Mouse (Mus musculus): ENCODE data around the gene Tex12.

Tex12 gene

DNA sequence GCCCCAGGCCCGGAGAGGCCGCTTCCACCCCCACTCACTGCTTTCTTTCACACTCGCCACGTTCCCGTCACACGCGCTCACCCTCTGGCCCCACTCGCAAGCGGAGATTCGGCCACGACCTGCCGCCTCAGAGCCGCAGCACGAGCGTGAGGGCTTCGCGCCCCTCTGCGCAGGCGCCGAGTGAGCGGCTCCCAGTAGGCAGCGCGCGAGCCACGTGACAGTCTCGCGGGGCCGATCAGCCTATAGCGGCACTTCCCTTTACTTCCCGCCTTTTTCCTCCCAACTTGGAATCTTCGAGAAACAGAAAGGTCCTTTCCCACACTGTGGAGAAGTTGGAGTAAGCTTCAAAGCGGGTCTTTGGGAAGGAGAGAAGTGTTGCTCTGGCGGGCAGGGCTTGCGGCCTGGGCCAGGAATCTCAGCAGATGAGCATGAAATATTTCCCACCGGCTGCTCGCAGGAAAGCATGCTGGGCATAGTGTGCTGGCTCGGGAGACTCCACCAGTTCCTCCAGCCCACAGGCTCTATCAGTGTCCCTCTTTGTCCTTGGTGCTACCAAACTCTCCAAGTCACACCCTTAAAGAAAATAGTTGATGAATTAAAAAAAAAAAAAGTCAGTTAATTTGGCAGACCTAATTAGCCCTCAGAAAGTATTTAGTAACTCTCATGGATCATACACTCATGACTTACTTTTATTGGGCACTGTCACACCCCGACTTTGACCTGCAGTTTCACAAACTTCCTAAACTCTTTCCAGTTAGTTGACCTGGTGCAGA lies at the start of gene Tex12:
Gene Tex12, minus strand, starts transcription at position 181 of the 773 bp plus-strand sequence.
- in situ Hi-C loops (cut with MboI, MseI): loop anchor here in 1 of 2 experiments (25.0 kb wide), 1 partner anchor 1749 kb away; no protein-coding TSS in a partner anchor

DNA sequence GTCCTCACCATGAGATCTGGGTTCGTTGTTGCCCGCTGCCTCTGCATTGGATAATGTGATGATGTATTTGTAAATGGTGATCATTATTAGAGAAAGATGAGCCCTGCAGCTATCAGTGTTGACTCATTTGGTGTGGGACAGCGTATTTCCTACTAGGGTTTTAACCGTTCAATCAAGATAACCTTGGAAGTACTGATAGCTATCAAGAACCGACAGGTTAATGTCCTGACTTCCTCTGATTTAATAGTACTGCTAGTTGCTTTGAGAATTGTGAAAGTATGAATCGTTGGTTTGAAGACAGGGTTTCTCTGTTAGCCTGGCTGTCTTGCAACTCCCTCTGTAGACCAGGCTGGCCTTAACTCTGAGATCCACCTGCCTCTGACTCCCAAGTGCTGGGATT lies 43.2 kb upstream of the Tex12 start:
- in situ Hi-C loops (cut with MboI, MseI): no loop called here

DNA sequence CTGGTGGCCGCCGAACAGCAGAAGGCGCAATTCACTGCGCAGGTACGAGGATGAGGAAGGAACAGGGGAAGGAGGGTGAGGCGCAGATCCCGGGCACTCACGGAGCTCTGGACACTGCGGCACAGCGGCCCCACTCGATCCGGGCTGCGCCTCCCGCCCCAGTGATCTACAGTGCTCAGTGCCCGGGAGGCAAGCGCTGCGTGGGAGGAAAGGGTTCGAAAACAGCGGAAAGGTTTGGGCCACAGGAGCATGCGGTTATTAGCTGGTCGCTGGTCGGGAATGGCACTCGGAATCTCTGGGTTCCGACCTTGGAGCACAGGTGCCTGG lies 42.8 kb upstream of the Tex12 start:
- in situ Hi-C loops (cut with MboI, MseI): no loop called here

DNA sequence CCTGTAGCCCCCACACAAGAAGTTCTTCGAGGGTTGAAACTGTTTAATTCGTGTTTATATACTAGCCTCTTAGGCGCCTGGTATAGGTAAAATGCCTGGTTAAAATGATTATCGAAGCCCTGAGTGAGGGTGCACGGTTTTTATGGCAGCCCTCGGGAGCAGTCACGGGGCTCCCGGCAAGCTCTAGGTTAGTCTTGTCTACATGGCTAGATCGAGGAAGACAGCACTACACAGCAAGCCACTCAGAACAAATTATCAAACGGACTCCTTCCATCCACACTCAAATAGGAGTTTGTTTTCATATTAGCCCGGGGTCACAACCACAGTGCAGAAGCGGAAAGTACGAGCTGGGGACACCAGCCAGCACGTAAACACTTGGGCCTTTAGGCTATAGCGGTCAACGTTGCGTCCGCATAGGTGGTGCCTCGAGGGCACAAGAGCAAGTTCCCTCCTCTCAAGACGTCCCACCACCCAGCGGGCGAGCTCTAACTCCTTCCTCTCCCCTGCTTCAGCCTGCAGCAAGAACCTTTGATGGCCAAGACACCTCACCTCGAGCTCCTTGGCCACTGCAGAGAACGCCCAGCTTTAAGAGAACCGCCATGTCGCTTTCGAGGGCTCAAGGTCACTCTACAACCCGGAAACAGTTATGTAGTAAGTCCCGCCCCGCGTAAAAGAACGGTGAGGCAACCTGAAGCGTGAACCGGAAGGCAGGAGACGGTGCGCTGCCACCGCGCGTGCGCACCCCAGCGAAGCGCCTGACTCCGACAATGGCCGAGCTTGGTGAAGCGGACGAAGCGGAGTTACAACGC lies 42.3 kb upstream of the Tex12 start, which contains the start of the genes Sdhd and Timm8b:
Gene Sdhd, minus strand, starts transcription at position 624 of the 809 bp plus-strand sequence.
Gene Timm8b, plus strand, starts transcription at position 722 of the 809 bp plus-strand sequence.
- in situ Hi-C loops (cut with MboI, MseI): no loop called here

DNA sequence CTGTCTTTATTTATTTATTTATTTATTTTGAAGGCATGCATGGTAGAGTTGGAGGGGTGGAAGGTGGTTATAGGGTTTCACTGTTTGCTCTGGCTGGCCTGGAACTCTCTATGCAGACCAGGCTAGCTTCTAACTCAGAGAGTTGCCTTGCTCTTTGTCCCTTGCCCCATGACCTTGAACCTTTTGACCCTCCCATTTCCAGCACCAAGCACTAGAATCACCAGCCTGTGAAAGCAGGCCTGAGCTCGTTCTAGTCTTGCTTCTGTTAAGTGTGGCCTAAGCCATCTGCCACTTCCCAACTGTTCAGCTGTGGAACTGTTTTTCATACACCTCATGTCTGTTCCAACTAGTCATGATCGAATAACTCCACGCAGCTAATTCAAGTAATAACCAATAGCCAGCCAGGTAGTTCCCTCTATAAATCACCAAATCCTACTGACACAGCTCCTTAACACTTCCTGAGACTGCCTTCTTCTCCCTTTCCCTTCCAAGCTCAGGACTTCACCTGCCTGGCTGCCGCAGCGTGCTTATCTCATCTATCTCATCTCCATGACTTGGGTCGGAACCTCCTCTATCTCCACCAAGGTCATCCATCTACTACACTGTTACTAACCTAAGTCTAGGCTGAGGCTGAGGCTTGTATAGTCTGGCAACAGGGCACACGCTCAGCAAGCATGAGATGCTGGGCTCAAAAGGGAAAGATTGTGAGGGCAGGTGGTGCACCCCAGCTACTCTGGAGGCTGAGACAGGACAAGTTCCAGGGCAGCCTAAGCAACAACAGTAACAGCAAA lies 41.1 kb upstream of the Tex12 start:
- in situ Hi-C loops (cut with MboI, MseI): no loop called here

DNA sequence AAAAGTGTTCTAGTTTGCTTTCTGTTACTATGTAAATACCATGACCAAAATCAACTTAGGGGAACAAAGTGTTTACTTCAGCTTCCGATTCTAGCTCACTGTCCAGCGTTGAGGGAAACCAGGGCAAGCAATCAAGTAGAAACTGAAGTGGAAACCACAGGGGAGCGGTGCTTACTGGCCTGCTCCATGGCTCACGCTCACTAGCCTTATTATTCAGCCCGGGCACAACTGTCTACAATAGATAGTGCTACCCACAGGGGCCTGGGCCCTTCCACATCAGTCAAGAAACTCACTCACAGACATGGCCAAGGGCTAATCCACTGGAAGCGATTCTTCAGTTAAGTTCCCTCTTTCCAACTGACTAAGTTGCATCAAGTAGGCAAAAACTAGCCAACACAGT lies 40.4 kb upstream of the Tex12 start:
- in situ Hi-C loops (cut with MboI, MseI): no loop called here

DNA sequence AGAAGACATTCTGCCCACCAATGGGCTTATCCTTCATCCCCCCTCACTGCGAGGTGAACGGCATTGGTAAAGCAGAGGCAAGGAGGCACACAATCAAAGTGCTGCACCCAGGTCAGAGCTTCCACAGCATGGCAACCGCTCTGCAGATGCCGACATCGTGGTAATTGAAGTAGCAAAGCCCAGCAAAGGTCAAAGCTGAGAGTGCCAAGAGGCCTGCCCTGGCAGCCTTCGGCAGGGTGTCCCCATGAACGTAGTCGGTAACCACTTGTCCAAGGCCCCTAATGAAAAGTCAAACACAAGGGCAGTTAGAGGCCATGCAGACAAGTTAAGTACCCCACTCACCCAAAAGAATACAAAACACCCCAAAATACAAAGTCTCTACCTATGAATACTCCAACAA lies 35.8 kb upstream of the Tex12 start:
- in situ Hi-C loops (cut with MboI, MseI): loop anchor here (5.0 to 25.0 kb wide), 2 partner anchors 145 to 1110 kb away; partner anchors contain the start of gene Ttc12 (in 1 of the 2)

DNA sequence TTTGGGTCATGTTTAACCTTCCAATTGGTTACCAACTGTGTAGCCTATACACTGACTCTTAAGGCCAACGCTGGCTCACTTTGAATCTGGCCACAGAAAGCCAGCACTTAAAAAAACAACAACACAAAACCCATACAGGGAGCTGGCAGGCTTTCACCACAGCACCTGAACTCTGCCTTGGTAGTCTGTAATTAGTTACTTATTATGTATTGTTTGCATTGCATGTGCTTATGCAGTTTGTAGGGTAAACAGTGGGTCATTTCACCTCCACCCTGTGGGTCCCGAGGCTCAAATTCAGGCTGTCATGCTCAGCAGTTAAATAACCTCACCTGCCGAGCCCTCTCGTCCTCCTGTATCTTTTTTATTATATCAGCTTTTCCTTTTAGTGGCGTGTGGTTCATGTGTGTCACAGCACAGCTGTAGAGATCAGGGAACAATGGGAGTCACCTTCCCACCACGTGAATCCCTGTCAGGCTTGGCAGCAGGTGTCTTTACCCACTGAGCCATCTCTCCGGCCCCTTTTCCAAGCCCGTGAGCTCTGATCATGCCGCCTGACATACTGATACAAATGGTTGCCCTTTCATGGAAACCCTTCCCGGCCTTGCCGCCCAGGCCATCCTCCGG lies 33.8 kb upstream of the Tex12 start:
- in situ Hi-C loops (cut with MboI, MseI): loop anchor here (5.0 to 25.0 kb wide), 2 partner anchors 143 to 1108 kb away; partner anchors contain the start of gene Ttc12 (in 1 of the 2)

DNA sequence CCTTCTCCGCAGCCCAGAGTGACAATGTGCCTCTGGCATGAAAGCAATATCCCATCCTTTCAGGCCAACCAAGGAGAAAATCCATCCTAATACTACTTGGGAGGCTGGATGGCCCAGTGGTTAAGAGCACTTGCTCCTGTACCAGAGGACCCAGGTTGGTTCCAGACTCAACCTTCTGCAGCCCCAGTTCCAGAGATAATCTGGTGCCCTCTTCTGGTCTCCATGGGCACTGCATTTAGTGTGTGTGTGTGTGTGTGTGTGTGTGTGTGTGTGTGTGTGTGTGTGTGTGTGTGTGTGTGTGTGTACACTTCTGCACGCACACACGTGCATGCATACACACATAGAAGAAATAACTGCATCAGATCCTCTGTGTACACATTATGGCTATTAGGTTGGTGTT lies 32.4 kb upstream of the Tex12 start:
- in situ Hi-C loops (cut with MboI, MseI): loop anchor here in 1 of 2 experiments (25.0 kb wide), 1 partner anchor 1106 kb away; the partner anchor contains the start of gene Ttc12

DNA sequence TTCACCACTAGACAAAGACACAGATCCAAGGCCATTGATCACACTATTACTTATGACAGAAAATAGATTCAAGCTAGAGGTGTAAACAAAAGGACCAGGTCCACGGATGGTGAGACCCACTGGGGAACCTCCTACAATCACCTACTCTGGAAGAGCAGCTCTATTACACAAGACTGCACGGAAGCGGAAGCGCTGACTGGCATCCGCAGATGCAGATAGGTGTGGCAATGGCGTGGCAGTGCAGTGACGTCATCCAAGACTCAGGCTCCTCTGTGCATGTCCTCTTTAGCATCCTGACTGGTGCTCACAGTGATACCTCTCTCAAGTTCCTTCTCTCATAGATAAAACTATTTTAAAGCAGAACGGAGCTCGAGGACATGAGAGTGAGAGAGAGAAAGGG lies 31.8 kb upstream of the Tex12 start:
- in situ Hi-C loops (cut with MboI, MseI): loop anchor here in 1 of 2 experiments (25.0 kb wide), 1 partner anchor 1106 kb away; the partner anchor contains the start of gene Ttc12

DNA sequence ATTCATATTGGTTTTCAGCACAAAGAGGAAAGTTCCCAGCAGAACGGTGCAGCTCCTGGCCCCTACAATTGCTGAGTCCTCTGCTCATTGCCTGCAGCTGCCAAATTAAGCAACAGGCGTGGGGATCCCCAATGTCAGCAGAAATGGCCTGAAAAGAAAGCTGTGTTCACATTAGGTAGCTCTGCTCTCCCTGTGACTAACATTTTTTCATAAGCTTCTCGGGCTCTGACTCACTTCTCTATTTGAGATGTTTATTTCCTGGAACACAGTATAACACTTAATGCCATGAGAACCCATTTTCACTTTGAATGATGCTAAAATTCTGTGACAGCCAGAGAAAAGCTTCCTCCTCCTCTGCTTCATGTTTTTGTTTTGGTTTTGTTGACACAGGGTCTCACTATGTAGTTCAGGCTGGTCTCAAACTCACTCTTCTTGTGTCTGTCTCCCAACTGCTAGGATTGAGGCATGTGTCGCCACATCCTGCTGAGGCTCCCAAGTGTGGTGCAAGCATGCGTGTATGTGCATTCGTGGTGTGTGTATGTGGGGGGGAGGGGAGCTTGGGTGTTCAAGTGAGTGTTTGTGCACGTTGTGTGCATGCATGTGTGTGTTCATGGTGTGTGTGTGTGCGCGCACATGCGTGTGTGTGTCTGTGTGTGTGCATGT lies 29.9 kb upstream of the Tex12 start:
- in situ Hi-C loops (cut with MboI, MseI): loop anchor here in 1 of 2 experiments (25.0 kb wide), 1 partner anchor 1104 kb away; the partner anchor contains the start of gene Ttc12

DNA sequence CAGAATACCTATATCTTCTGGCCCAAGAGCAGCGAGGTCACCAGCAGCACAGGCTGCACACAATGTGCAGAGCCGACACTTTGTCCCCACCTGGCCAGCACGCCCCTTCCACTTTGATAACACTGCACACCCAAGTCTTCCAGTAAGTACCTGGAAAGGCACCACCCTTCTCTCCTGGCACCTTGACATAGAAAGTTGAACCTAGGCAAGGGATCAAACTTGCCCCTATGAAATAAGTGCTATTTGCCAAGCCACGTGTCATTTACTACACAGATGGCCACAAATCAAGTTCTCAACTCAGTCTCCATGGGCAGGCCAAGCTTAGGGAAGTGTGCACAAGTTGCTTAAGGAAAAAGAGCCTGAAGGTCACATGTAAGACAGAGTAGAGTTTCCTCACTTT lies 25.8 kb upstream of the Tex12 start:
- in situ Hi-C loops (cut with MboI, MseI): loop anchor here (5.0 to 25.0 kb wide), 4 partner anchors 40 to 1318 kb away; partner anchors contain the start of gene Ttc12 (in 1 of the 2)

DNA sequence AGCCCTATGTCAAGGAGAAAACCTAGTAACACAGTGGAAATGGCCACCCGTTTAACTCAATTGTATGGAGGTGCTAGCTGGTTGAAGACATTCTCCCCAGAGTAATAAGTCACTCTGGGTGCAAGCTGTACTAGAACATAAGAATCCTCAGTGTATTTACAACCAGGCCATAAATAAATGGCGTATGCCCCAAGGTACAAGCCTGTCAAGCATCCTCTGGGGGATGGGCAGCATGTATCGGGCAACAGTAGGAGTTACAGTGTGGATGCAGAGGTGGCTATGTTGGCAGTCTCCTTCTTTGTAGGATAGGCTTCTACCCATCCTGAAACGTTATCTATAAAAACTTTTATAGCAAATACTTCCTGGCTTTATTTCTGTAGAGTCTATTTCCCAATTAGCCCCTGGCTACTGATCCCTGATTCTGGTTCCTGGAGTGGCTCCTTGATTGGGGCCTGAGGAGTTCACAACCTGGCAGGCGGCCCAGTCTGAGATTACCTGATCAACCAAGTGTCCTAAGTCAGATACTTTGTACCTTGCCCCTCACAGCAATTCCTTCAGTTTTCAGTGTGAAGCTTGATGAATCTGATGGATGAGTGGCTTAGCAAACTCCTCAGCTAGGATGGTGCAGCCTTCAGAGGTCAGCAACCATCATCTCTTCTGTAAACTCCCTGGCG lies 24.2 kb upstream of the Tex12 start:
- in situ Hi-C loops (cut with MboI, MseI): loop anchor here (5.0 to 25.0 kb wide), 4 partner anchors 38 to 1320 kb away; partner anchors contain the start of gene Ttc12 (in 1 of the 2)

DNA sequence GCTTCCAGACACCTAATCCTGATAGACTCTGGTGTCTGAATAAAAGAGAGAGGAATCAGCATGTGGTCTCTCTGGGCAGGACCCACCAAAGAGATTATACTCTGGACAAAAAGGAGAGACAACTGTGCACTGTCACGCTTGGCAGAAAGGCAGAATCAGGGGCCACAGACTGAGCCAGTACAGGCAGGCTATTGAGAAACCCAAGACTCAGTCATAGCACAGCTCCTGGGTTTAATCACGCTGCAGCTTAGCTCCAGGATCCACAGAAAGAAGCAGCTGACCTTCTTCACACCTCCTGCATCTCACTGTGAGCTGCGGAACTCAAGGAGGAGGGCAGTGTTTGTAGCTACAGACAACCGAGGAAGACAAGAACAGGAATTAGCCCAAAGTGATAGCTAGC lies 19.2 kb upstream of the Tex12 start:
- in situ Hi-C loops (cut with MboI, MseI): loop anchor here in 1 of 2 experiments (10.0 to 25.0 kb wide), 3 partner anchors 326 to 1324 kb away; partner anchors contain the start of gene Ttc12

DNA sequence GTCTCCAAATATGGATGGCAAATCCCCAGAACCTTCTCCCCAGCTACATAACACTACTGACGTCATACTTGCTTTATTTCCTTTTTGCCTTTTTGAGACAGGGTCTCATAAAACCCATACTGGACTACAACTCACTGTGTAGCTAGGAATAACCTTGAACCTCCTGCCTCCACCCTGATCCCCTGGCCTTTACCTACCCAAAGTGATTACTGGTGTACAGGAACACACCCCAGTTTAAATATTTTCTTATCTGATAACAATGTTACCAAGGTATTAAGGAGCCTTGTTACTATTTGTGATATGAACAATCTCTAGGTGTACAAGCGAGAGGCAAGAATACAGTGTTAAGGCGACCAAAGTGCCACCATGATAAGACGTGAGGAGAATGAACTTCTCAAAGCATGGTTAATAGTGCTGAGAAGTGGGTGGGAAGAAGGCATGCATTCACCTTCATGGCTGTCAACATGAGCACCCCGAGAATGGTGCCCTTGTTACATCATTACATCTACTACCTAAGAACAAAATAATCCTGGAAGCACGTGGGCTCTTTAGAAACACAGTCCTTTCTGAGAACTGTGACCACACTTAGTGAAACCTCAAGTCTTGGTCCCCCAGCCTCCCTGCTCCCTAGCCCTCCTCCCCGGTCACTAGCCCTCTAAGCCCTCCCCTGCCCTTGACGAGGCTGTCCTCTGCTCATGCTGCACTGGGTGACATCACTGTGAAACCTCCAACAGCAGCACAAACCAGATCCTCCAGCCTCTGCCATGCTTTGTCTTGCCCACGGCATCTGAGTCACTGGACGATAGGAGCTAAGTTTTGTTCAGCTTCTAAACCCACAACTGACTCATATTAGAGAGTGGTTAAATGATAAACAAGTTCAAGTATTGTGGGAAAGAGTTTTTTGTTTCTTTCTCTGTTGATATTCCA lies 8.7 kb upstream of the Tex12 start:
- in situ Hi-C loops (cut with MboI, MseI): loop anchor here in 1 of 2 experiments (10.0 to 25.0 kb wide), 2 partner anchors 1325 to 1758 kb away; no protein-coding TSS in a partner anchor

DNA sequence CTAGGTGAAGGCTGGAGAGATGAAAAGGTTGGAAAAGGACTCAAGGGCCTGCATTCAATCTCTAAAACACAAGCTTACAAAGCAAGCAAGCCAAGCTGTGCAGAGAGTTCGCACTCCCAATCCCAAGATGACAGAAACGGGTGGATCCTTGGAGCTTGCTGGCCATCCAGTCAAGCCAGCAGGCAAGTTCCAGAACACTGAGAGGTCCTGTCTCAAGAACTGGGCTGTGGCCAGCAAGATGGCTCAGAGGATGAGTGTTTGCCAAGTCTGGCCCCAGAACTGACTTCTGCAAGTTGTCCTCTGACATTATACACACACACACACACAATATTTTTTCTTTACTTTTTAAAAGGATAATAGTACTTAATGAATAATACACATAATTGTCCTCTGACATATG lies 6.8 kb upstream of the Tex12 start:
- in situ Hi-C loops (cut with MboI, MseI): loop anchor here in 1 of 2 experiments (25.0 kb wide), 1 partner anchor 1756 kb away; no protein-coding TSS in a partner anchor

DNA sequence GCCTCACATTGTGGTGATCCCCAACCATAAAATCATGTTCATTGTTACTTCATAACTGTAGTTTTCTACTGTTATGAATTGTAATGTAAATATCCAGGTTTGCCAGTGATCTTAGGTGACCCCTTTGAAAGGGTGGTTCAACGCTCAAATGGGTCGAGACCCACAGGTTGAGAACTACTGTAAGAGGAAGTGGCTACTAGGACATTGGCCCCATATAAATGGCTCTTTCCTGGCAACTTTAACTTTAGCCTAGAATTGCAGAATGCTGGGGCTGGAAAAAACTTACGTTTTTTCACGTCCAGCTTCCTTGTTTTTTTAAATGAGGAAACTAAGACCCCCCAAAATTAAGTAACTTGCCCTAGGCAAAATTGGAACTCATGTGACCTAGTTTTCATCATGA lies 6.2 kb upstream of the Tex12 start:
- in situ Hi-C loops (cut with MboI, MseI): loop anchor here in 1 of 2 experiments (25.0 kb wide), 1 partner anchor 1755 kb away; no protein-coding TSS in a partner anchor

DNA sequence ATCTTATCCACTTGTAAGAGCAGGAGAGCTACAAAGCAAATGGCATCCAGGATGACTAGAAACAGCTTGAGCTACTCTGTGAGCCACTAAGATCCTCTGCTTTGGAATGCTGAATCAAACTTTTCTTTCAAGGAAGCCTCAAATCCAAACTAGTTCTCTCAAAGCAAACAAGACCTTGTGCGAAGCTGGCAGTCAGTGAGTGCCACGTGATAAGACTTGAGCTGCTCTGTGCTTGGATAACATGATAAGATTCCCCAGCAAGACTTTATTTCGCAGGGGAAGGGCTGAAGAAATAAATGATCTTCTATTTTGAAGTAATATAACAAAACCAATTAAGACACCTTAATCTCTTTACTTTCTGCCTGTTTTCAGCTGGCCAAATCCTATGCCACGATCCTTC lies 4.8 kb upstream of the Tex12 start:
- in situ Hi-C loops (cut with MboI, MseI): loop anchor here in 1 of 2 experiments (25.0 kb wide), 1 partner anchor 1754 kb away; no protein-coding TSS in a partner anchor
